Mouse (Mus musculus) MEL-GATA-1-ER (cell line): Measurements from ENCODE around the gene Opcml.

Experiments
- DNase-seq: peaks from one replicate; pipeline ENCODE4 v3.0.0-alpha.2; 2012; ENCODE audit warnings: low read depth; ENCODE audit errors: extremely low read depth

Gene Opcml

GRCm38 (mm10) chr9:27998767-27999166 is 208.2 kb downstream of the Opcml start:
- no peak for DNase-seq

GRCm38 (mm10) chr9:28003131-28003530 is 212.6 kb downstream of the Opcml start:
- no peak for DNase-seq

- no peak for DNase-seq
These were observed 220.9 kb downstream of the Opcml start for GRCm38 (mm10) chr9:28011483-28011882.

GRCm38 (mm10) chr9:28012664-28013063 is 222.1 kb downstream of the Opcml start:
- DNase-seq = no peak

GRCm38 (mm10) chr9:28013192-28013591 is 222.6 kb downstream of the Opcml start:
- DNase-seq = no peak

GRCm38 (mm10) chr9:28028156-28028555 is 237.6 kb downstream of the Opcml start:
- DNase-seq = no peak

GRCm38 (mm10) chr9:28028788-28029393 is 238.3 kb downstream of the Opcml start:
- no peak for DNase-seq

- DNase-seq = no peak
These were observed 258.6 kb downstream of the Opcml start for GRCm38 (mm10) chr9:28049157-28049556.

- DNase-seq = no peak
These were observed 266.7 kb downstream of the Opcml start for GRCm38 (mm10) chr9:28057171-28057845.

GRCm38 (mm10) chr9:28065126-28065525 is 274.6 kb downstream of the Opcml start:
- DNase-seq = no peak

- DNase-seq = no peak
These were observed 290.1 kb downstream of the Opcml start for GRCm38 (mm10) chr9:28080694-28081093.

GRCm38 (mm10) chr9:28083754-28084153 is 293.2 kb downstream of the Opcml start:
- DNase-seq = no peak

GRCm38 (mm10) chr9:28084273-28084726 is 293.7 kb downstream of the Opcml start:
- no peak for DNase-seq

- no peak for DNase-seq
These were observed 300.8 kb downstream of the Opcml start for GRCm38 (mm10) chr9:28091395-28091794.

- no peak for DNase-seq
These were observed 304.1 kb downstream of the Opcml start for GRCm38 (mm10) chr9:28094722-28095121.

- DNase-seq = no peak
These were observed 305.6 kb downstream of the Opcml start for GRCm38 (mm10) chr9:28096204-28096603.

- DNase-seq = no peak
These were observed 311.4 kb downstream of the Opcml start for GRCm38 (mm10) chr9:28101981-28102380.

GRCm38 (mm10) chr9:28121858-28122257 is 331.3 kb downstream of the Opcml start:
- no peak for DNase-seq

- no peak for DNase-seq
These were observed 338.2 kb downstream of the Opcml start for GRCm38 (mm10) chr9:28128735-28129134.

- no peak for DNase-seq
These were observed 340.9 kb downstream of the Opcml start for GRCm38 (mm10) chr9:28131521-28131920.

GRCm38 (mm10) chr9:28136614-28137013 is 346.0 kb downstream of the Opcml start:
- no peak for DNase-seq

GRCm38 (mm10) chr9:28139957-28140597 is 349.5 kb downstream of the Opcml start:
- DNase-seq = no peak

- DNase-seq = no peak
These were observed 358.9 kb downstream of the Opcml start for GRCm38 (mm10) chr9:28149507-28149906.
